Mouse (Mus musculus): ENCODE data around the gene Adamtsl1. TPM values are rescaled to one million over a fixed set of nuclear protein-coding genes. Genes with fewer than 3 reads are reported as not detected.

Adamtsl1 gene
- total and polyA plus RNA-seq, 2 experiments from 2014 or later: 4.2 to 12.6 TPM

DNA sequence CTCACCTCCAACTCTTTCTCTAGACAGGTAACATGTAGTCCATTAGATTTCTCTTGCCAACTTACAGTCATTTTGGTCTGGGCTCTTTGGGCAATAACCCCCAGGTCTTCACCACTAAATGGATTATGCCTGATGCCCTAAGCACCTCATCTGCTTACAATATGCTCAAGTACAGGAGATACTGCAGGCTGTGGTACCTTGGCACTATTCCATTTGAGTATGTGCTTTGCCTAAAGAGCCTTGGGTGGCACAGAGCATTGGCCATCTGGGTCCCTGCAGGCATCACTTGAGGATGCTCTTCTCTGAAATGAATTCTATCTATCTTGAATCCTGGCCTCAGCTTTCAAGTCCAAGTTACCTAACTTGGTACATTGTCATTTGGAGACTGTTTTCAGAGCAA, 330.4 kb downstream of the Adamtsl1 start:
- ATAC-seq (no peak), DNase-seq (no peak)
- H3K4me1 ChIP-seq (ENCODE audit: insufficient read depth): peaks cover 3% of the 10 kb centered on the region; the same call in 1 of the 2 replicates
- no peak for TF ChIP-seq CTCF (IDR thresholded peaks at IDR 0.05; ENCODE audit: low read depth)
- no peaks in the 10 kb centered on the region for H3K36me3 ChIP-seq (ENCODE audit: insufficient read depth)
- no peak overlapping the region for H3K27ac ChIP-seq (ENCODE audit: low read depth, low read length)
- no peaks in the 10 kb centered on the region for H3K9me3 ChIP-seq (ENCODE audit: low read length)
- no peak overlapping the region for H3K4me2 ChIP-seq (ENCODE audit: low read depth)
- no peak overlapping the region for H3K9ac ChIP-seq
- H3K4me3 ChIP-seq (ENCODE audit: low read depth, low read length): no peak overlapping the region
- H3K27me3 ChIP-seq (ENCODE audit: insufficient read depth, low read length): no peaks in the 10 kb centered on the region

DNA sequence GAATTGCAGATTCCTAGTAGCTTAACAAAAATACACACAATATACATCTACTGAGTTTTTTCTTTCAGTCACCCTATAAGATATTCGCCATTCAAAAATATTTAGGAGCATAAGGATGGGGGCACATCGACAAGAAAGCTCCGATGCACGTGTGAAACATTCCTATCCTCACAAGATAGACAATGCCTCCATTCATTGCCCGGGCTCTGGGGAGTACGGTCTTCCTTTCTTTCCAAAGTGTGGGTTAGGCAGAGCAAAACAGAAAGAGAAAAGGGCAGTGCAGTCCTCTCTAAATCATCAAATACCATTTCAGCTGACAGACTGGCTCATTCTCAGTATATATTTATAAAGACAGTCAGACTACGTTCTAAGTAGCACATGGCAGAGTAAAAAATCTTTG, 332.0 kb downstream of the Adamtsl1 start:
- H3K4me3 ChIP-seq (ENCODE audit: low read depth, low read length): no peak overlapping the region

DNA sequence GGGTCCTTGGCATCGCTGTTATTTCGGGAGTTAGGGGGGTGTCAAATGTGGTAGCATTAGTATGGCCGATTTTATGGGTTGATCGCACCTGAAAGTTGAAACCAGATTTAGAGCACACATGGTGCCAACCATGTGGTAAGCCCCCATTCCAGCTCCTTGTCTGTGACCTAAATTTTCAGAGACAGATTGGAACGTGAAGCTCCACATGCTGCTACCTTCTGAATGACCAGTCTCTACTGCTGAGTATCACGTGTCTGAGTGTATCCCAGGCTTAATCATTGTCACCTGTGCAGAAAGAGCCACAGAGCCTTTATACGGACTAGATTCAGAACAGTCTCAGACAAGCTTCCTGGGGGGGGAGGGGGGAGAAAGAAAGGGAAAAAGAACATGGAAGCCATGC, 339.4 kb downstream of the Adamtsl1 start:
- Histone ChIP-seq H3K36me3 (ENCODE audit: insufficient read depth) (no peaks in the 10 kb centered on the region), H3K4me2 (ENCODE audit: low read depth) (no peak overlapping the region), H3K4me3 (ENCODE audit: low read depth, low read length) (no peak overlapping the region), H3K27ac (ENCODE audit: low read depth, low read length) (no peak overlapping the region), H3K27me3 (ENCODE audit: insufficient read depth, low read length) (no peaks in the 10 kb centered on the region), H3K4me1 (ENCODE audit: insufficient read depth) (no peaks in the 10 kb centered on the region), H3K9ac (no peak overlapping the region), H3K9me3 (ENCODE audit: low read length) (no peaks in the 10 kb centered on the region)
- DNase-seq (no peak), ATAC-seq (no peak)
- no peak for TF ChIP-seq CTCF (IDR thresholded peaks at IDR 0.05; ENCODE audit: low read depth)
- 87% methylated on average over 7 of the region's 7 CpGs for WGBS

More for the DNA sequence above, 332.0 kb downstream of the Adamtsl1 start:
- no peak overlapping the region for H3K9ac ChIP-seq
- WGBS: 15% methylated on average over 7 of the region's 7 CpGs
- no peak for TF ChIP-seq CTCF (IDR thresholded peaks at IDR 0.05; ENCODE audit: low read depth)
- H3K4me1 ChIP-seq (ENCODE audit: insufficient read depth): peaks cover 3% of the 10 kb centered on the region; the same call in 1 of the 2 replicates
- DNase-seq: no peak
- ATAC-seq: no peak
- H3K27me3 ChIP-seq (ENCODE audit: insufficient read depth, low read length): no peaks in the 10 kb centered on the region
- H3K9me3 ChIP-seq (ENCODE audit: low read length): no peaks in the 10 kb centered on the region
- H3K4me2 ChIP-seq (ENCODE audit: low read depth): no peak overlapping the region
- H3K36me3 ChIP-seq (ENCODE audit: insufficient read depth): no peaks in the 10 kb centered on the region
- H3K27ac ChIP-seq (ENCODE audit: low read depth, low read length): no peak overlapping the region

DNA sequence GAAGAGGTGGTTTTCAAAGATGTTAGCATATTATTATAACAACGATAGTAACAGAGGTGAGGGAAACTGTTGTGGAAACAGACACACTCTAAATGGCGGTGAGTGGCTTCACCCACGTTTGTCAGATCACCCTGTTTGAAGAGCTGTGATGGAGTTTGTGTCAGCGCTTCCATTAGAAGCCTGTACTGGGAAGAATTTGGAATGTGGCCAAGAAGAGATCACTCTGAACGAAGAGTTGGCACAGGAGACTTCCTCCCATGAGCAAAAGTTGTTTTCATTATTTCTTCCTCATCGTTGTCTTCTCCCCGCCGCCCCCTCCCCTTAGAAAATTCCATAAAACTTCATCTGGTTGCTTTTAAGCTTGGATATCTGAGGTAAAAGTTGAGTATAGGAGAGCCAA, 340.5 kb downstream of the Adamtsl1 start:
- no peaks in the 10 kb centered on the region for H3K4me1 ChIP-seq (ENCODE audit: insufficient read depth)
- H3K4me3 ChIP-seq (ENCODE audit: low read depth, low read length): no peak overlapping the region
- TF ChIP-seq CTCF (IDR thresholded peaks at IDR 0.05; ENCODE audit: low read depth): no peak
- no peaks in the 10 kb centered on the region for H3K36me3 ChIP-seq (ENCODE audit: insufficient read depth)
- H3K27ac ChIP-seq (ENCODE audit: low read depth, low read length): no peak overlapping the region
- H3K9ac ChIP-seq: no peak overlapping the region
- H3K9me3 ChIP-seq (ENCODE audit: low read length): no peaks in the 10 kb centered on the region
- H3K27me3 ChIP-seq (ENCODE audit: insufficient read depth, low read length): no peaks in the 10 kb centered on the region
- 45% methylated on average over 8 of the region's 8 CpGs for WGBS
- no peak for DNase-seq
- no peak for ATAC-seq
- no peak overlapping the region for H3K4me2 ChIP-seq (ENCODE audit: low read depth)

DNA sequence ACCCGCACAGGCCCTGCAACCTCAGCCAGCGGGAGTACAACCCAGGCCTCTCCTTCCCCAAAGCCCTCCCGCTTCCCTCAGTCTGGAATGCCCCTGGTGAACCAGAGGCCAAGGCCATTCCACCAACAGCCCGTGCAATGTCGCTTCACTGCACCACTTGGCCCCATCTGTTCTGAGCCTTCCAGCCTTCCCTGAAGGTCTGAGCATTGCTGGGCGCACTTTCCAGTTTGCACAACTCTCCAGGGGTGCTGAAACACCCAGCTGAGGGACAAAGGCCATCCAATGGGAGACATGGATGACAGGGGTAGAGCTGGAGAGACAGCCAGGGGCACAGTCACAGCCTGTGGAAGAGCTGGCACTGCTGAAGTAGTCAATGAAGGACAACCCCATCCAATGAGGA, 365.4 kb downstream of the Adamtsl1 start:
- DNase-seq (no peak), ATAC-seq (no peak)
- TF ChIP-seq CTCF (IDR thresholded peaks at IDR 0.05; ENCODE audit: low read depth): no peak
- no peaks in the 10 kb centered on the region for H3K36me3 ChIP-seq (ENCODE audit: insufficient read depth)
- H3K4me1 ChIP-seq (ENCODE audit: insufficient read depth): no peaks in the 10 kb centered on the region
- no peak overlapping the region for H3K4me2 ChIP-seq (ENCODE audit: low read depth)
- no peaks in the 10 kb centered on the region for H3K27me3 ChIP-seq (ENCODE audit: insufficient read depth, low read length)
- 85% methylated on average over 6 of the region's 6 CpGs for WGBS
- H3K9me3 ChIP-seq (ENCODE audit: low read length): no peaks in the 10 kb centered on the region
- H3K27ac ChIP-seq (ENCODE audit: low read depth, low read length): no peak overlapping the region
- no peak overlapping the region for H3K9ac ChIP-seq
- H3K4me3 ChIP-seq (ENCODE audit: low read depth, low read length): no peak overlapping the region

DNA sequence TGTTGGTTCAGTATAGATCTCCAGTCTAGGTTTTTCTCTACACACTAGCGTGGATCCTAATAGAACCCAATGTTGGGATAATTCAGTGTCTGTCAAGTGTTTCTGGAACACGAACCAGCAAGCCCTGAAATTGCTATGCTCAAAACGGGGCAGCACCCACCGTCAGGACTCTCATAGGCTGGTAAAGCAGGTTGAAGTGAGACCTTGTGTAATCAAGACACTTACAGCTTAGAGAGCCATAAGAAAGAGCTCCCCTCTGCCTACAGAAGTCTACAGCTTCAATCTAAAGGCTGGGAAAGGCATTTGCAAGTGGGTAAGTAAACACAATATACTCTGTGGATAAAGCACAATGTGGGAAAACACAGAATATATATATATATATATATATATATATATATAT, 367.3 kb downstream of the Adamtsl1 start:
- Histone ChIP-seq H3K36me3 (ENCODE audit: insufficient read depth) (no peaks in the 10 kb centered on the region), H3K4me1 (ENCODE audit: insufficient read depth) (no peaks in the 10 kb centered on the region), H3K27me3 (ENCODE audit: insufficient read depth, low read length) (no peaks in the 10 kb centered on the region), H3K4me2 (ENCODE audit: low read depth) (no peak overlapping the region), H3K4me3 (ENCODE audit: low read depth, low read length) (no peak overlapping the region), H3K9me3 (ENCODE audit: low read length) (no peaks in the 10 kb centered on the region), H3K9ac (no peak overlapping the region), H3K27ac (ENCODE audit: low read depth, low read length) (no peak overlapping the region)
- no peak for TF ChIP-seq CTCF (IDR thresholded peaks at IDR 0.05; ENCODE audit: low read depth)
- DNase-seq: no peak
- WGBS: 90% methylated on average over 4 of the region's 4 CpGs
- ATAC-seq: no peak

DNA sequence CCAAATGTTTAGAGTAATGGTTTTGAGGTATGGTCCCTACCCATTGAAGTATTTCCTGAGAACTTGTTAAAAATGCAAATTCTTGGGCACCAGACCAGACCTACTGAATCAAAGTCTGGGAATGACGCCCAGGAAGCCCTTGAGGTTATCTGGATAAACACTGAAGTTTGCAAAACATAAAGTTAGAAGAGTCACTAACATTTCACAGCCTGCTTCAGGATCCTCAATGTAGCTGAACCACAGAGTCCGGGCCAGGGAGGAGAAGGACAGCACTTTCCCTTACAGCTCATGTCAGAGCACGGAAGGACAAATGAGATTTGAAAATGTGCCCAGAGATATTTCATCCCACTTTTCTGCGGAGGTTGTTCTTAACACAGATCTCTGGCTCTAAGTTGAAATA, 370.1 kb downstream of the Adamtsl1 start:
- Histone ChIP-seq H3K4me1 (ENCODE audit: insufficient read depth) (no peaks in the 10 kb centered on the region), H3K9me3 (ENCODE audit: low read length) (no peaks in the 10 kb centered on the region), H3K4me2 (ENCODE audit: low read depth) (no peak overlapping the region), H3K4me3 (ENCODE audit: low read depth, low read length) (no peak overlapping the region), H3K27me3 (ENCODE audit: insufficient read depth, low read length) (no peaks in the 10 kb centered on the region), H3K9ac (no peak overlapping the region), H3K36me3 (ENCODE audit: insufficient read depth) (no peaks in the 10 kb centered on the region), H3K27ac (ENCODE audit: low read depth, low read length) (no peak overlapping the region)
- WGBS: 49% methylated on average over 4 of the region's 4 CpGs
- TF ChIP-seq CTCF (IDR thresholded peaks at IDR 0.05; ENCODE audit: low read depth): no peak
- ATAC-seq (no peak), DNase-seq (no peak)

Data from forebrain, postnatal 0 days (tissue).